ENCODE assay signal across 8 mouse cellular contexts in the genomic region with DNA sequence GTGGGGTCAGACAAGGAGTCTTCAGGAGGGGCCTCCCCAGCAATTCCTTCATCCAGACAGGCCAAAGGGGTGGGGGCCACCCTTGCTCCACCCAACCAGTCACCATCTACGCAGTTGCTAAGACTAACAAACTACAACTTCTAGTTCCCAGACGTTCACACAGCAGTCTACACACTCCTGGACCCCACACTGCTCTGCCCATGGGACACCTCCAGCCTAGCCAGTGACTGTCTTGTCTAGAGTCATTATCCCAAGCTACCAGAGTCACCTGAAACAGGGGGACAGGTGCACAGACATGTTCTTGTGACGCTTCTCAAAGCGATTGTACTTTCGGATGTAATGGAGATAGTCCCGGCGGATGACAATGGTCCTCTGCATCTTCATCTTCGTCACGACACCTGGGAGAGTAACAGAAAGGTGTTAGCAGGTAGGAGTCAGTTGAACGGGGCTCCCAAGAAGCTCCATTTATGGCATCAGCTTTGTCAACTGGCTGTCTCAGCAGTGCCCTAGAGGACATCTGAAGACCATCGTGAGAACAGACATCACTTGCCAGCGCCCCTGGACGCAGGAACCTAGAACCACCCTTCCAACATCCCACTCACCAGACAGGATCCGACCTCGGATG. TPM values are rescaled to one million over a fixed set of nuclear protein-coding genes. Genes with fewer than 3 reads are reported as not detected.
DNase-seq lines count a peak whose midpoint lies in the region; ATAC-seq and TF ChIP-seq lines count a peak whose summit lies in the region.

No protein-coding gene starts in this region.

- peak overlapping the region; percentile 77 for H3K4me2 ChIP-seq in forebrain, embryonic 13.5 days
- peak overlapping the region; percentile 94 for H3K4me2 ChIP-seq in liver, embryonic 13.5 days

- no peak for DNase-seq in liver, embryonic 13.5 days
- no peak for DNase-seq in right cerebral cortex, postnatal 25 days
- DNase-seq in cerebellum, adult 8-10 months, result no peak
- no peak for DNase-seq in urinary bladder, postnatal 36 days (ENCODE audit: low spot score in 2 of 2)

- peaks cover 63% of the 10 kb centered on the region for H3K79me2 ChIP-seq in C2C12 (ENCODE audit: control insufficient read depth, insufficient read depth)

- ATAC-seq in erythroblast, adult 5-6 weeks (replicated peaks; ENCODE audit: low FRiP score, poor library complexity, severe bottlenecking), result no peak
- ATAC-seq in forebrain, embryonic 13.5 days, result no peak
- ATAC-seq in liver, embryonic 13.5 days (ENCODE audit: low read depth), result no peak

- no peak for TF ChIP-seq CTCF in C2C12 (IDR thresholded peaks at IDR 0.05; ENCODE audit: control insufficient read depth, insufficient read depth, insufficient read length)

- H3K9ac ChIP-seq in forebrain, embryonic 13.5 days, result peak overlapping the region; percentile 99
- H3K9ac ChIP-seq in liver, embryonic 13.5 days, result peak overlapping the region; percentile 98

- H3K4me3 ChIP-seq in erythroblast, embryonic 14.5 days (replicated peaks), result peak overlapping the region; percentile 78
- peak overlapping the region; percentile 95 for H3K4me3 ChIP-seq in C2C12 (ENCODE audit: insufficient read depth, poor library complexity, severe bottlenecking)
- peak overlapping the region; percentile 97 for H3K4me3 ChIP-seq in forebrain, embryonic 13.5 days
- peak overlapping the region; percentile 95 for H3K4me3 ChIP-seq in liver, embryonic 13.5 days (replicated peaks)

- peak overlapping the region; percentile 32 for H3ac ChIP-seq in C2C12 (ENCODE audit: control insufficient read depth, insufficient read length, low read depth)

- H3K27ac ChIP-seq in forebrain, embryonic 13.5 days, result no peak overlapping the region
- H3K27ac ChIP-seq in liver, embryonic 13.5 days, result peak overlapping the region; percentile 89

- no peaks in the 10 kb centered on the region for H3K9me3 ChIP-seq in erythroblast, embryonic 14.5 days (ENCODE audit: control insufficient read depth, low read length)
- H3K9me3 ChIP-seq in forebrain, embryonic 13.5 days (replicated peaks), result no peaks in the 10 kb centered on the region
- no peaks in the 10 kb centered on the region for H3K9me3 ChIP-seq in liver, embryonic 13.5 days (replicated peaks)

- no peaks in the 10 kb centered on the region for H3K27me3 ChIP-seq in erythroblast, embryonic 14.5 days (ENCODE audit: control insufficient read depth)
- no peaks in the 10 kb centered on the region for H3K27me3 ChIP-seq in C2C12 (ENCODE audit: control insufficient read depth, insufficient read depth, insufficient read length)
- H3K27me3 ChIP-seq in forebrain, embryonic 13.5 days, result no peaks in the 10 kb centered on the region
- H3K27me3 ChIP-seq in liver, embryonic 13.5 days, result no peaks in the 10 kb centered on the region

- peaks cover 47% of the 10 kb centered on the region for H3K79me3 ChIP-seq in C2C12 (ENCODE audit: low read depth)

- H3K36me3 ChIP-seq in erythroblast, embryonic 14.5 days (ENCODE audit: control insufficient read depth), result peaks cover 79% of the 10 kb centered on the region
- peaks cover 82% of the 10 kb centered on the region for H3K36me3 ChIP-seq in C2C12 (ENCODE audit: control insufficient read depth, insufficient read depth)
- peaks cover 82% of the 10 kb centered on the region for H3K36me3 ChIP-seq in forebrain, embryonic 13.5 days (ENCODE audit: poor library complexity, severe bottlenecking)
- H3K36me3 ChIP-seq in liver, embryonic 13.5 days, result peaks cover 77% of the 10 kb centered on the region

- H3K4me1 ChIP-seq in erythroblast, embryonic 14.5 days (ENCODE audit: control insufficient read depth), result peaks cover 84% of the 10 kb centered on the region
- H3K4me1 ChIP-seq in forebrain, embryonic 13.5 days, result peaks cover 48% of the 10 kb centered on the region
- H3K4me1 ChIP-seq in liver, embryonic 13.5 days (replicated peaks), result peaks cover 87% of the 10 kb centered on the region

- 87% methylated on average over 15 of the region's 15 CpGs for WGBS in forebrain, embryonic 13.5 days
- WGBS in liver, embryonic 13.5 days (ENCODE audit: insufficient replicate concordance), result 61% methylated on average over 15 of the region's 15 CpGs

TF ChIP-seq in C2C12, 6 proteins besides CTCF, POLR2A, EP300 and RAD21:
- TF ChIP-seq CEBPB (IDR thresholded peaks at IDR 0.05; ENCODE audit: low read depth) (no peak), USF1 (IDR thresholded peaks at IDR 0.05; ENCODE audit: low read depth) (no peak), MYOD1 (IDR thresholded peaks at IDR 0.05; ENCODE audit: control insufficient read depth, insufficient read length, low read depth) (no peak)

RNA-seq across cellular contexts. Expression of gene Rps11, which starts 1.6 kb away (rescaled TPM):
- polyA plus RNA-seq in erythroblast, embryonic 14.5 days (2012), result 22.2 and 23.5 TPM in 2 replicates
- 604 and 677 TPM in 2 replicates for total RNA-seq in erythroblast, adult 5-6 weeks (2015; ENCODE audit: low replicate concordance)
- total RNA-seq in erythroblast, adult 5-6 weeks (2017; ENCODE audit: low replicate concordance), result 233 and 238 TPM in 2 replicates
- polyA plus RNA-seq in C2C12 (2012; fragmentation: generic; extraction: Trizol), result 3,175 TPM
- 1,342 and 1,406 TPM in 2 replicates for polyA plus RNA-seq in forebrain, embryonic 13.5 days (2015; fragmentation: Nextera tagmentation; extraction: Ambion mirVana)
- 1,277 and 1,372 TPM in 2 replicates for polyA plus RNA-seq in liver, embryonic 13.5 days (2015; fragmentation: Nextera tagmentation; extraction: Ambion mirVana)

RNA-seq across cellular contexts. Expression of gene Rpl13a, which starts 5.9 kb away (rescaled TPM):
- 438 and 543 TPM in 2 replicates for polyA plus RNA-seq in erythroblast, embryonic 14.5 days (2012)
- 517 and 725 TPM in 2 replicates for total RNA-seq in erythroblast, adult 5-6 weeks (2015; ENCODE audit: low replicate concordance)
- total RNA-seq in erythroblast, adult 5-6 weeks (2017; ENCODE audit: low replicate concordance), result 475 and 688 TPM in 2 replicates
- polyA plus RNA-seq in C2C12 (2012; fragmentation: generic; extraction: Trizol), result 6,379 TPM
- 998 and 1,188 TPM in 2 replicates for polyA plus RNA-seq in forebrain, embryonic 13.5 days (2015; fragmentation: Nextera tagmentation; extraction: Ambion mirVana)
- 972 and 1,063 TPM in 2 replicates for polyA plus RNA-seq in liver, embryonic 13.5 days (2015; fragmentation: Nextera tagmentation; extraction: Ambion mirVana)

RNA-seq across cellular contexts. Expression of gene Gm45713, which starts 13.4 kb away (rescaled TPM):
- polyA plus RNA-seq in erythroblast, embryonic 14.5 days (2012), result not detected in 2 replicates
- not detected in 2 replicates for total RNA-seq in erythroblast, adult 5-6 weeks (2015; ENCODE audit: low replicate concordance)
- total RNA-seq in erythroblast, adult 5-6 weeks (2017; ENCODE audit: low replicate concordance), result not detected in 2 replicates
- 0.95 TPM for polyA plus RNA-seq in C2C12 (2012; fragmentation: generic; extraction: Trizol)
- 0.13 and 0.31 TPM in 2 replicates for polyA plus RNA-seq in forebrain, embryonic 13.5 days (2015; fragmentation: Nextera tagmentation; extraction: Ambion mirVana)
- 0.12 and 0.37 TPM in 2 replicates for polyA plus RNA-seq in liver, embryonic 13.5 days (2015; fragmentation: Nextera tagmentation; extraction: Ambion mirVana)

RNA-seq across cellular contexts. Expression of gene Flt3l, which starts 13.6 kb away (rescaled TPM):
- polyA plus RNA-seq in erythroblast, embryonic 14.5 days (2012), result 1.7 TPM in 2 replicates
- 1.3 and 3.8 TPM in 2 replicates for total RNA-seq in erythroblast, adult 5-6 weeks (2015; ENCODE audit: low replicate concordance)
- 2.6 and 3.6 TPM in 2 replicates for total RNA-seq in erythroblast, adult 5-6 weeks (2017; ENCODE audit: low replicate concordance)
- polyA plus RNA-seq in C2C12 (2012; fragmentation: generic; extraction: Trizol), result 1.6 TPM
- polyA plus RNA-seq in forebrain, embryonic 13.5 days (2015; fragmentation: Nextera tagmentation; extraction: Ambion mirVana), result 0.79 and 0.92 TPM in 2 replicates
- polyA plus RNA-seq in liver, embryonic 13.5 days (2015; fragmentation: Nextera tagmentation; extraction: Ambion mirVana), result 4.5 and 5.4 TPM in 2 replicates

RNA-seq across cellular contexts. Expression of gene Fcgrt, which starts 19.0 kb away (rescaled TPM):
- polyA plus RNA-seq in erythroblast, embryonic 14.5 days (2012), result 1.0 TPM in 2 replicates
- total RNA-seq in erythroblast, adult 5-6 weeks (2015; ENCODE audit: low replicate concordance), result 2.5 and 7.3 TPM in 2 replicates
- total RNA-seq in erythroblast, adult 5-6 weeks (2017; ENCODE audit: low replicate concordance), result 10.3 and 11.4 TPM in 2 replicates
- 30.7 TPM for polyA plus RNA-seq in C2C12 (2012; fragmentation: generic; extraction: Trizol)
- polyA plus RNA-seq in forebrain, embryonic 13.5 days (2015; fragmentation: Nextera tagmentation; extraction: Ambion mirVana), result 8.0 and 9.9 TPM in 2 replicates
- 29.2 and 31.9 TPM in 2 replicates for polyA plus RNA-seq in liver, embryonic 13.5 days (2015; fragmentation: Nextera tagmentation; extraction: Ambion mirVana)

Comparison
In these comparisons a context has a peak if more than half of its experiments do, and no peak if none do; other contexts are left out.
1. RNA of gene Rps11, which starts 1.6 kb away (polyA plus RNA-seq): 3,175 TPM in C2C12 (single experiment), 1,342 to 1,406 TPM in forebrain, embryonic 13.5 days and 1,277 to 1,372 TPM in liver, embryonic 13.5 days; 22.2 to 23.5 TPM in erythroblast, embryonic 14.5 days; every median in the first group is over 10 times any median in the second.
2. Peak in every context shown above with its lines, with median percentiles within 50 percentile points of each other: H3K4me3 ChIP-seq.